Mouse (Mus musculus) ovary, postnatal 10 days (tissue): Measurements from ENCODE around the gene Stpg1.
A peak's percentile ranks its signal among the peaks of the same experiment; 100 is the strongest.

ENCODE experiments used
- DNase-seq: peaks from one replicate; pipeline ENCODE4 v3.0.0; 2022; ENCODE audit warnings: low spot score

Gene Stpg1

DNA sequence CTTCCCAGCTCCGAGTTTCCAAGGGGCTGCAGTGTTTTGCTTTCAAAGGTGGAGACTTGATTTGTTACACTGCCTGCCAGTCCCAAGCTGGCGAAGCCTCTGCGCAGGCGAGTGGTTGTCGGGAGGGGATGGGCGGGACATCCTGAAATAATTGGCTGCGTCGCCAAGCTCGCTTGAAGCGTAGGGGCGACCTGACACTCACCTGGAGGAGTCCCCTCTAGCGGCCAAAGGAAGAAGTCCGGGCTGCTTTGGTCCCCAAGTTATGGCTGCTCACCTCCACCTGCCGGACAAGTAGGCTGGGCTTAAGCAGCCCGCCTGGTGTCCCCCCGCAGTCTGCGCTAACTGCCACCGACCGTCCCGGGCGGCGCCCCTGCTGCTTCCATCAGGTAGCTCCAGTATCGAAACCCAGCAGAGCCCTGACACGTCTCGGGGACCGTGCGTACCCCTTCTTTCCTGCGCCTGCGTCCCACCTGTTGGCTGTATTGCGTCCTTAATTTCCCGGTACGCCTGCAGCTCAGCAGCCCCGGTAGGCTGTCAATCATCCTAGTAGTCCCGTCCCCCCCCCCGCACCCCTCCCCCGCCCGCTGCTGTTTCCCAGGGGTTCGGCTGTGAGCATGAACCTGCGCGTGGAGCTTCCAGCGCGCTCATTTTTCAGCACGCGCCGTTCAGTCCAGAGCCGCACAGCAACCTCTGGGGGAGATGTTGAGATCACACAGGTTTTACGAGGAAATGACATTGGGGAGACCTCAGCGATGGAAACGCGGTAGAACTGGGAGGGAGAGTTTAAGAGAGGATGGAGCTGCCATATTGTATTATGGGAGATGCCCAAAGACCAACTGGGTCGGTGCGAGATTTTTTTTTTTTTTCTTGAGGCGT lies at the start of gene Stpg1, which contains the start of gene Nipal3:
TSS of gene Stpg1 (plus strand) at position 270 of the 876 bp plus-strand sequence.
TSS of gene Nipal3 (minus strand) at position 518 of the 876 bp plus-strand sequence.
- peak; percentile 51 for DNase-seq

DNA sequence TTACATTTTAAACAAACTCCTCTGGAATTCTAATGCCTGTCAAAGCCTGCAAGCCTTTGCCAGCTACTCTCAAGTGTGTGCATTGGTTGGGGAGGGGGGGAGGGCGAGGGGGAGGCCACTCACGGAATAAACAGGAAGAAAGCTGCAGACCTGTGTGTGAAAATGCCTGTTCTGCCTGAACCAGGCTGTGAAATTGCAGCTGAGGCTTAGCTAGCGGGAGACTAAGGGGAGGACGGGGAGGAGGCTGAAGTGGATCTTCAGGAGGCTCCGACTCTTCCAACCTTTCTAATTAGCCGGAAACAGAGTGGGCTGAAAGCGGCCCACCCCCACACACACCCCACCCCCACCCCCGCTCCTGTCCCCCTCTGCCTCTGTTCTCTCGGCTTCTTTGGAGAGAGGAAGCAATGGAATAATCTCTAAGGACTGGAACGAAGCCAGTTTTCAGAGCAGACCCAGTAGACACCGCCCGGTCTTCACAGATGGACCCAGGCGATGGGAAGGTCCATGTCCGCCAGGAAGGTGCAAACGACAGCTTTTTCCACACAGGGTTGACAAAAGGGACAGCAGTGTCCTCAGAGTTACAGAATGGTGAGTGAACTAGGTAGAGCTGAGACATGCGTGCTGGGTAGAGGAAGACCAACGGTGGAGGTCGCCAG lies 43.1 kb upstream of the Stpg1 start:
- DNase-seq, result no peak

DNA sequence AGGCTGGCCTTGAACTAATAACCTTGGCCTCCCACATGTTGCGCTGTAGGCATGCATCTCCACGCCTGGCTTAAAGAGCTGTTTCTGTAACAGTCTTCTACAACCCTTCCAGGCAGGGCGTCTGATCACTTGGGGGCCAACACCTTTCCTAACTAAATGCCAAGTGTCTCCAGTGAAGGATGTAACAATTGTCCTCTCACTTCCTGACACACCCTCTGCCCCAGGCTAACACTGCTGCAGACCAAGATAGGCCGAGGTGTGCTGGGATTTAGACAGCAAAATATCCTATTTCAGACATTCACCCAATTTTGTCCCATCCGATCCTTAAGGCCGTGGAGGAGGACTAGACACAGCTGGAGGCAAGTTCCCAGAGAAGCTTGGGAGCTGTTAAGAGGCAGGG lies 41.4 kb upstream of the Stpg1 start:
- DNase-seq, result no peak

DNA sequence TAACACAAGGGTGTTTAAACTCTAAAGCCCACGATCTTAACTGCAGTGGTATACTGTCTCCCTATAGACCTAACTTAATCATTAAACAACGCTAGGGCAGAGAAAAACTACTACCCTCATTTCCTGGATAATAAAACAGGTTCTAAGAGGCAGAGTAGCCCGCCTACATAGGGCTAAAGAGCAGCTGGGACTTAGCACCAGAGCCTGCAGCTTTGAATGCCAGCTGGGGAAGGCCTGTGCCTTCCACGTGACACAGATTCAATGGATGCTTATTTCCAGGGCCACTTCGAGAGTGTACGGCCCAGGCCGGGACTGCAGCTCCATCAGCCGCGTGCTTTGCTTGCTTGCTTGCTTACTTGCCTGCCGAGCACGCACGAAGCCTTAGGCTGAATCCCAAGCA lies 41.0 kb upstream of the Stpg1 start:
- no peak for DNase-seq

DNA sequence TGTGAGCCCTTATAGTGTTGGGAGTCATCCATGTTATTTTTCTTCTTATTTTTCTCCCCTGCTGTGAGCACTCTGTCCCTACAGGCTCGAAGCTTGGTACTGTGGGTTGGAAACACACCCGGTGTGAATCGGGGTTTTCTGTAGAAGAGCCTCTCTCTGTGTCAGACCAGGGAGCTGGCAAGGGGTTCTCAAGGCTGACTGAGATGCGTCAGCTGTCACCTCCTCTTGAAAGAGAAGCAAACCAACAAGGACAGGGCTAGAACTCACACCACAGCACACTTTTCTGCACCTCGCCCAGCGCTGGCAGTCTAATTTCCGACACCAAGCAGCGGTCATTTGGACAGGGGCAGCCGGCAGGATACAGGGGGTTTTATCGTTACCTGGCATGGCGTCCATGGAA lies 31.2 kb upstream of the Stpg1 start:
- DNase-seq, result no peak

DNA sequence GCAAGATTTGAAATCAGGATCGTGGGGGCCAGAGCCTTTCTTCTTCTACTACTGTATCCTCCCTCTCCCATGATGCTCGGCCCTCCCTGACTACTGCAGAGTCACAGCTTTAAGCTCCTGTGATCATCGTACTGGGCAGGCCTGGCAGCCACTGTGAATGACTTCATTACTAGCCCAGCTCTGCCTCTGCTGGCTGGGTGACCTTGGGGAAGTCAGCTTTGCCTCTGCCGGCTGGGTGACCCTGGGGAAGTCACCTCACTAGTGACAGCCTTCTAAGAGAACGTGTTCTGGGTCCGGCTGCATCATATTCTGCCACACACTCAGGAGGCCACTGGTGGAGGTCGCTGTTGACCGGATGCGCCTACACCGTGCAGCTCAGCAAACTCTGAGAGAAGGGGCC lies 16.7 kb upstream of the Stpg1 start:
- DNase-seq, result no peak

DNA sequence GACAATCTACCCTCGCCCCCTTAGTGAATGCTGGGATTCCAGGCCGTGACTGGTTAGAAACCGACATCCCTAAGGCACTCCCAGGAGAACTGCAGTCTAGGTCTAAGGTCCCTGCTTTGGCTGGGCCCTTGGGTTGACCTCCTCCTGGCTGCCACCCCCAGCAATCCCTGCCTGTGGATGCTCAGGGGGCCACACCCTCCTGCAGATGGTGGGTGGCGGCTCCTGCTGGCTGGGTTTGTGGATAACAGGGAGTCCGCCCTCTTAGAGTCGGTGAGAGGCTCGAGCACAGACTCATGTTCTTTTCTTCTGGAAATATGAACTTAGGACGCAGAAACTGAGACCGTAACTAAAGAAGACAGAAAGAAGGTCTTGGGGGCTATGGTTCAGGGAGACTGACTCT lies 14.2 kb upstream of the Stpg1 start:
- no peak for DNase-seq

DNA sequence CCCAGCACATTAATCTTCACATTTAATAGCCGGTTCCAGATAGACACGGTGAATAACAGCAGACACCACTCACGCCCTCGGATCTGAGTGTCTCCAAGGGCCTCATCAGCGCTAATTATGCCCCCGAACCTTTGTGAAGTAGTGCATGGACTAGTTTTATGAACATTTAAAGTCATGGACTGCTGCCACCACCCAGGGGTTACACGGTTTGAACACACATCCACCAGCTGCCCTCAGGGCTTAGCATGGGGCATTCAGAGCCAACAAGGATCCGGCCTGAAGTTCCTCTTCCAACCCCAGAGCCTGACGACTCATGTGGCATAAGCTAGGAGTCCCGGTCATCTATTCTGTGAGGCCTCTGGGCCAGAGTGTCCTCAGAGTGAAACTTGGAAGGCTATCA lies 9.5 kb upstream of the Stpg1 start:
- DNase-seq, result no peak

DNA sequence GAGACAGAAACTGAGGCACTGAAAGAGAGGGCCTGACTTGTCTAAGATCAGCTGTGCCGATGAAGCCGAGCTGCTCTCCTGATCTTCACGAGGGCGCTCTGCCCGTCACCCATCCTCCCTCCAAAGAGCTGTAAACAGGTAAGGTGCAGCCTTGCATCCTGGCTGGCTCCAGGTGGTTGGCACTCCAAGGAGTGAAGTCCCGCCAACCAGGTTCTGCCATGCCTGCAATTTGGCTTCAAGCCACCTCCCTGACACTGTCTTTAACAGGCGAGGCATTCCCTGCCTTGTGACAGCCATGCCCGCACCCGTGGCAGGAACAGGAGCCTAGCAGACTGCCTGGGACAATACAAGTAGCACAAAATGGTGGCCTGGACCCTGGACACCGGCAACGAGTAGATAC lies 8.2 kb upstream of the Stpg1 start:
- DNase-seq, result no peak

DNA sequence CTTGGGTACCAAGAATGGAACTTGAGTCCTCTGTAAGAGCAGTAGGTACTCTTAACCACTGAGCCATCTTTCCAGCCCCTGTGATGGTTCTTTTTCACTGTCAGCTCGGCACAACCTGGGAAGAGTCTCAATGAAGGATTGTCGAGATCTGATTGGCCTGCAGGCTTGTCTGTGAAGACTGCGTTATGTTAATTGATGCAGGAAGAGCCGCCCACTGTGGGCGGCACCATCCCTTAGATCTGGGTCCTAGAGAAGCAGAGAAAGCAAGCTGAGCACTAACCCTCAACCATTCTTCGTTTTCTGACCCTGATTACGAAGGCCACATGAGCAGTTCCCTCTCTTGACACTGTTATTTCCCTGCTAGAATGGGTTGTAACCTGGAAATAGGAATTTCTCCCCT lies 5.3 kb upstream of the Stpg1 start:
- no peak for DNase-seq

DNA sequence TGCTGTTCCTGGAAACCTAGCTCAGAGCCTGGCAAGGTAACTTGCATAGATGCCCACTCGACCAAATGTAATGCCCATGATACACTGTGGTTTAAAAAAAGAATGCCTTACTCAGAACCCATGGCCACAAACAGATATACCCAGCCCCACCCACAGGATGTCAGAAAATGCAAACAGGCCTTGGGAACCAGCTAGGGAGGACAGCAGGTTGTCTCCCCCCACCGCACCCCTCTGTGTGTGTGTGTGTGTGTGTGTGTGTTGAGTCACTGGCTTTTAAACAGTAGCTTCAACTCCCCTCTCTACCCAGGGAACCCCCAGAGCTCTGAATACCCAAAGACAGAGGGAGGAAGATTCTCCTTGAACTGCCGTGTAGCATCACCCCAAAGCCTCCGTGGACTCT lies 1.3 kb upstream of the Stpg1 start:
- DNase-seq, result no peak

DNA sequence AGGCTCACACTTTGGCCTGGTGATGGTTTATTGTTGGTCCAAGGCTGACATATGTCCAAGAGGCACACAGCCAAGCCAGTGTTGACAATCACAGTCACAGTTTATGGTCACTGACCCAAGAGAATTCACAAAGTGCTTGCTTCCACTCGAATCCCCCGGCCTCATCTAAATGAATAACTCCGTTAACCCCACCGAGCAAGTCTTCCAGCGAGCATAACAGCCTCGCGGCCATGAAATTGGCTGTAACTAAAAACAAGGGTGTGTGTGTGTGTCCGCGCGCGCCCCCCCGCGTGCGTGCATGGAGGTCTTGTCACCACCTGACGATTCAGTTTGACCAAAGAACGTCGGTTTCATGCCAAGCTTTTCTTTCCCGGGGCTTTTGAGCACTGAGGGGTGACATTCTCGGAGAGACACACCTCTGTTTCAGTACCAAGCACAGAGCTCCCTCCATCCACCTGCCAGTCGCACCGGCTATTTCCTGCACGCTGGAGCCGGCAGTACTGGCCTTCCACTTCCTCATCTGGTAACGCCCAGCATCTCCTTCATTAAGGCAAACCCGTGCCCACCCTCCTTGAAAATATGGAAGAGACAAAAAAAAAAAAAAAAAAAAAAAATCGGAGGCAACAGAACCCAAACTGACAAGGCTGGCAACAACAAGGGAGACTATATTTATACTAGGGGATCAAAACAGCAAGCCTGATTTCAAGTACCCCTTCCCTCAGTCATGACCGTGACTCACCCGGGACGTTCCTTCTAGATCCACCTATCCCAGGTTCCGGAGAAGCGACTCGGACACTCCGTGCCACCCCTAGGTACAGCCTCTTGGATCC lies 684 bp upstream of the Stpg1 start:
- DNase-seq, result peak; percentile 9

DNA sequence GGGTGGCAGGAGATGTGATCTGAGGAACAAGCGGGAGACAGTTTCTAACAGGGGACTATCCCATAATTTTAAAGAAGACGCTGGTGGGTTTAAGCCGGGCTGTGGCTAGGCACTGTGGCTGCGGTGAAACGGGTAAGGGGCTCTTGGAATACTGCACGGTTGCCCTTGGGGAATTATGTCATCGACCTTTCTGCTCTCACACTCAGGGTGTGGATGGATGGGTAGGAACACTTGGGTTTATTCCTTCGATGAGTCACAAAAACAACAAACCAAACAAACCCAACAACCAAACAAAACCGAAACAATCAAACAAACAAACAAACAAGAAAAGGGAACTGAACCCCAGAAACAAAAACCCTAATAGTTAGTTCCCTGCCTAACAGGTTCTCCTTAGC lies 804 bp downstream of the Stpg1 start:
- DNase-seq, result no peak

DNA sequence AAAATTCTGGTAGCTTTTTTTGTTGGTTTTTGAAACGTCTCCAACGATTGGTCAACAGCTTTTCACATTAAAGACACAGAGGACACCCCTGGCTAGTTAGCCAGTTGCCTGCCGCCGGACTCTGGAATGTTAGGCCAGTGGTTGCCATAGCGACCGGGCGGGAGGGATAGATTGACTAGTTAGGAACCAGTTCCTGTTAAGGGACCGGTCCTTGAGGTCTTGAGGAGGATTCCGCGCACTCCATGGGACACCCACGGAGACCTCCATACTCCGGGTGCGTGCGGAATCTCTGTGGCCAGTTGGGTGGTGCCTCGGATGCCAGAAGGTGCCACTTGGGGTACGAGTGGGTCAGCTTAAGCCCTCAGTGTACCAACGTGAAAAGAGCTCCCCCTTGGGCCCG lies 1.2 kb downstream of the Stpg1 start:
- no peak for DNase-seq

DNA sequence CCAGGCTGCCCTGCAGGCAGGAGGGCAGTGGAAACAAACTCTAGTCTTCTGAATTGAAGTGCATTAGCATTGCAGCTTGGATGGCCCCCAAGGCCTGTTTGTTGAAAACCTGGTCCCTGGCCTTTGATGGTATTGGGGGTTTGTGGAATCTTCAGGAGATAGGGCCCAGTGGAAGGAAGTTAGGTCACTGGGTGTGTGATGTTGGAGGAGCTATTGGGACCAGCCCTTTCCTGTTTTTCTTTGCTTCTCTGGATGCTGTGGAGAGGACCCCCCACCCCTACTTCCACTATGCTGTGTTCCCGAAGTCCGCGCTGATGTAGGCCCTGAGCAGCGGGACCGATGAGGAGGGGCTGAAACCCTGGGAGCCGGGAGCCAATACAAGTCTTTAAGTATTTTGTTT lies 3.5 kb downstream of the Stpg1 start:
- no peak for DNase-seq

DNA sequence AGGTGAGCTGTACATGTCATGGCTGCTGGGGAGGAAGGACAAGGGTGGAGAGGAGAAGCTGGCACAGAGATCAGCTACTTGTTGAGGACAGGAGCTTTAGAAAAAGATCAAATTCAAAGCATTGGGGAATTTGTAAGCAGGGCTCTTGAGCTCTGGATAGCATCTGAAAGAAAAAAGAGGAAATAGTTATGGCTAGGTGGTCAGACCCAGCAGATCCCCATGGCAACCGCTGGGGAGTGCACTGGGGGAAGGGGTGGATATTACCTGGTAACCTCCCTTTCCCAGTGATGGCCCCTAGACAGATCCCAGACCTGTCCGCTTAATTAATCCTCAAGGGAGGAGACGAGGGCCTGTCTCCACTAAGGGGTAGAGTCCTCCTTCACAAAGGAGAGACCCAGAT lies 5.2 kb downstream of the Stpg1 start:
- DNase-seq, result no peak

DNA sequence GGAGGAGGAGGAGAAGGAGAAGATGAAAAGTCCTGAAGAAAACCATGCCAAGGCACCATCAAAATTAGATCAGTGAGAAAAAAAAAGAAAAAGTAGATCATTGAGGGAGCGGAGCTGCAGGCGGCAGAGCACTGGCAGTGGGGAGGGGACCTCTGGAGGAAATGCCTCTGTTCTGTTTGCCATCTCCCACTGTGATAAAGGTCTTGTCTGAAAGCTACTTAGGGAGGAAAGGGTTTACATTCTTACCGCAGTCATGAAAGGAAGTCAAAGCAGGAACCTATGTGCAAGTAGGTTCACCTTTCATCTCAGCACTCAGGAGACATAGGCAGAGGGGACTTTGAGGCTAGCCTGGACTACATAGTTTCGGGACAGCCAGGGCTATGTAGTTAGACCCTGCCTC lies 7.0 kb downstream of the Stpg1 start:
- DNase-seq, result no peak

DNA sequence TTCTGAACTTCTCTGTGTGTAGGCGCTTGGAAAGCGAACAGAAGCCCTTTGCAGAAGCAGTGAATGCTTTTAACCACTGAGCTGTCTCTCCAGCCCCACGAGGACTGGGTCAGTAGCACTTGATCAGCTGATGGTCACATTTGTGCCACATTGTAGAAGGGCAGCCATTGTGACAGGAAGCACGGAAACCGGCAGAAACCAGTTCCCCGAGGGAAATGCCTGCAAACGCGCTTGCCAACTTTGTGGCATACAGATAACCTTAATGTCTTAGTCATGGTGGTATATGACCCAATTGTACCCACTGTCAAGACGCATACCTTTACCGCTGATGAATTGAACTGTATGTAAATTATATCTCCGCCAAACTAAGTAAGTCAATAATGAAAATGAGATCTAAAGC lies 11.2 kb downstream of the Stpg1 start:
- no peak for DNase-seq

DNA sequence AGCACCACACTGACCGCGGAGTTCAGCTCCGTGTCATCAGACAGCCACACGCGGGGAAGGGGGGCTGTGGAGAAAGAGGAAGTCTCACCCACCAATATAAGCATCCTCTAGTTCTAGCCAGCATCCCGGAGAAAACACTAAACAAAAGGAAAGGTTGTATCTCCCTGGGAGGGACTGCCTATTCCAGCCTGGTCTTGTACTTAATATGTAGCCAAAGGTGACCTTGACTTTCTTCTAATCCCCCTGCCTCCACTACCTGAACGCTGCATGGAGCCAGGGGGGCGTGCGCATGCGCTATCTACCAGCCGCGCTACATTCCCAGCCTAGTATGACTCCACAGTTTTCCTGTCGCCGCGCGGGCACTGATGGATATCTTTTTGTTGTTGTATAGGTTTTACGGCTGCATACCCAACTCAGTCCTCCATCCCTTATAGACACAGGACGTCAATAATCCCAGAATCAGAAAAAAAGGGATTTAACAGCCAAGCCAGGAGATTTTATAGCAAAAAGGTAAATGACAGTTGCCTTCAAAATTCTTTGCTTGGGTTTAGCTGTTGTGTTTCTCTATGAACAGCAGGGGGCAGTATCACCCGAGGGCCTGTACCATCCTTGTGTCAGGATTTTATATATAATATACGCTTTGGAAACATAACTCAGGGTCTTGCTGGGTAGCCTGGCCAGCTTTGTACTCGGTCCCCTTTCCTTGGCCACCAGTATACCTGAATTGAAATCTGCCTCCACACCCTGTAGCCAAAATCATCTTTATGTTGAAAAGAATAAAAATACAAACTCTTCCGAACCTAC lies 13.2 kb downstream of the Stpg1 start:
- no peak for DNase-seq

DNA sequence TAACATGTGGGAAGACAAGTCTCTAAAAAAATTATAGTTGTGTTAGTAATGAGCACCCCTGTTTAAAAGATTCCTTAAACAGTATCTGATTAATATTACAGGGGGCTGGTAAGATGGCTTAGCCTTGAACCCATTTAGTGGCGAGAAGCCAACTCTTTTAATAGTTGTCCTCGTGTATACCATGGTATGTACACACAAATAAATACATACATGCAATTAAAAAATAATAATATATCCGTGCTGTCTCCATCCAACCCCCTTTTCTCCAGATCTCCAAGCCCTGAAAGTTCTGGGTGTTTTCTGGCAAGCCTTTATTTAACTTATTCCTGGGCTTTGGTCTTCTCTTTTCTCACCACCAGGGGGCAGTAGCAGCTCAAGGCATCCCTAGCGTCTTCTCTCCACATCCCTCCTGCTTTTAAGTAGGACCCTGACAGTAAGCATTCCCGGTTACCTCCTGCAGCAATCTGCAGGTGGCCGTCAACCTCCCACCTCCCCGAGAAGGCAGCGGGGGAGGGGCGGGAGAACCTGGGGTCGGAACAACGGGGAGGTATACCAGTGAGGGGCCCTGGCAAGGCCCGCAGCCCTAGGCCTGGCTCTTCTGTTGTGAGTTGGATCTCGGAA lies 13.9 kb downstream of the Stpg1 start:
- peak; percentile 33 for DNase-seq

DNA sequence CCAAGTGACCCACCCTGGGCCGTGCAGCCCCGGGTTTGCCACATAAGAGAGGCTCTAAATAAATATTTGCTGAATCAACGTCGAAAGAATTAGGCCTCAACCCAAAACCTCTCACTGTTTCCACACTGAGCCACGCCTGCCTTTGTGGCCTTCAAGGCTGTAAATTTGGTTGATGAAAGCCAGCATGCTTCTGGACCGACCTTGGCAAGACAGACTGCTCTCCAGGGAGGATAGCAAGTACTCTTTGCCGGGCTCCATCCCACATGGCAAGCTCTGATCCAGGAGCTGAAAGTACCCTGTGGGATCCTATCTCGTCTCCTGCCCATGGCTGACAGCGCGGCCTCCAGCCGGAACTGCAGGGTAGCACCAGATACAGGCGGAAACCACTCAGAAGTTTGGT lies 14.9 kb downstream of the Stpg1 start:
- DNase-seq, result no peak
